Mouse (Mus musculus) cerebellum, postnatal 14 days (tissue): ENCODE measurements around the gene Sorl1.
A peak's percentile ranks its signal among the peaks of the same experiment; 100 is the strongest.
"Not testable (repeated sequence)": the region's sequence is repeated elsewhere in the genome, so short reads cannot be mapped to it uniquely, and the experiment has no call there.

Experiments used
- DNase-seq, 2 experiments: peaks; one replicate each; pipeline ENCODE4 v3.0.0; 2021; ENCODE audit warnings: mixed read lengths in 2 of 2

Gene Sorl1

DNA sequence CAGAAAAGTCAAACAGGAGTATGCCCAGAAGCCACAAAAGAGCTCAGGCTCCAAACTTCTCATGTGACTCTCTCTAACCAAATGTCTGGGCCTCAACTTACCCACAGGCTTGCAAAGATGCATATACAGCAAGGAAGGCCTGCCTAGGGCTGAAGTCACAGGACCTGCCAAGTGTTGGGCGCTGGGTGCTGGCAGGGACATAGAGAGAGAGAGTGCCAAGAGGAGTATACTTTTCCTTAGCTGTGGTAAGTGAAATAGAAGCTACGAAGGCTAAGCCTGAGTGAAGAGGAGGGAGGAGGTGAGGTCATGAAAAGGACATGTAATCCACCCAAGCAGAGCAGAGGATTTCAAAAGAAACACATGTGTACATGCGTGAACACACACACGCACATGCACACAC is 32.5 kb downstream of the Sorl1 start:
- DNase-seq: no peak

- no peak for DNase-seq
These were observed 36.2 kb downstream of the Sorl1 start for GRCm38 (mm10) chr9:42087921-42088320.

GRCm38 (mm10) chr9:42085970-42086369 is 38.1 kb downstream of the Sorl1 start:
- DNase-seq: no peak

- no peak for DNase-seq
These were observed 40.4 kb downstream of the Sorl1 start for GRCm38 (mm10) chr9:42083661-42084067.

GRCm38 (mm10) chr9:42081681-42082530 is 42.2 kb downstream of the Sorl1 start:
- peak; percentile 83 to 85 for DNase-seq

- no peak for DNase-seq
These were observed 43.4 kb downstream of the Sorl1 start for GRCm38 (mm10) chr9:42080671-42081070.

DNA sequence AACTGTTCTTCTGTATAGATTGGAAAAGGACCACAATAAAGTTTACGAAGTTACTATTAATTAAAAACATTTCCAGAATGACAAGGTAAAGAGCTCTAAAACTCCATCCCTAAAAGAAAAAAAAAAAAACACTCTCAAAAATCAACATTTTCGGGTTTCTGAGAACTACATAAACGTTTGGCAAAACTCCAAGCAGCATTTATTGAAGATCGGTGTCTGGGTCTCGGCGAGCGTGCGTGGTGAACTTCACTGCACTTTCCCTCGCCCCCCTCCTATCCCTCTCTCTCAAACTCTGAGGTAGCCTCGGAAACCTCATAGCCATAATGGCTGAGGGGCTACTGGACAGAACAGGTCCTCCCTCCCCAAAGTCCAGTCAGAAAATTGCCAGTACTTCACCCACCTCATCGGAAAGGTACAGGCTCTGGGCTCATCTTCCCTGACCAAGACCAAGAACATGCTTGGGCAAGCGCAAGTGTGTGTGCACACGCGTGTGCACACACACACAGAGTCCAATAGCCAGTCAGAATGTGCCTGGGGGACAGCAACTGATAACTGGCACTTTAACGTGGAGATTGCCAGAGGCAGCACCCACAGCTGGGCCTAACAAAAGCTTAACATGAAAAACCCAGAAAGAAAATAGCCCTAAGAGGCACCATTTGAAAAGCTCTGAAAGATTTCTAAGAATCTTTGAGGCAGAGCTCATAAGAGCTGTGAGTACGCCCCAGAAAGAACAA is 46.8 kb downstream of the Sorl1 start:
- DNase-seq: no peak

- DNase-seq: no peak
These were observed 47.7 kb downstream of the Sorl1 start for GRCm38 (mm10) chr9:42076256-42076849.

GRCm38 (mm10) chr9:42075241-42075640 is 48.9 kb downstream of the Sorl1 start:
- DNase-seq: no peak

- peak; percentile 62 to 63 for DNase-seq
These were observed 52.1 kb downstream of the Sorl1 start for GRCm38 (mm10) chr9:42072010-42072409.

- DNase-seq: no peak
These were observed 53.2 kb downstream of the Sorl1 start for GRCm38 (mm10) chr9:42070856-42071255.

- DNase-seq: no peak
These were observed 54.6 kb downstream of the Sorl1 start for GRCm38 (mm10) chr9:42069471-42069870.

DNA sequence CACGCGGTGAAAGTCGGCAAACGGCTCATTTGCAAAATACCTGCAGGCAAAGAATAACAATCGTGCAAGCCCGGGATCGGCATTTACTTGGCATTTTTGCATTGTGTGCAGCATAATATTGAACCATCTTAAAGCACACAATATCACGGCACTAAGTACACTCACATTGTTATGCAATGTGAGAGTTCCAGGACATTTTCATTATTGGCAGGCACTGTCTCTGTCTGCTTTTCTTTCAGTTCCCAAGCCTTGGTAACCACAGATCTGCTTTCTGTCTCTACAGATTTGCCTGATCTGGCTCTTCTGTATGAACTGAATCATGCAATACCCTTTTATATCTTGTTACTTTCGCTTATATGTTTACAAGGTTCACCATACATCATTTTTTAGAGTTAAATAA is 56.1 kb downstream of the Sorl1 start:
- DNase-seq: no peak

- DNase-seq: no peak
These were observed 58.3 kb downstream of the Sorl1 start for GRCm38 (mm10) chr9:42065756-42066155.

- DNase-seq: no peak
These were observed 60.7 kb downstream of the Sorl1 start for GRCm38 (mm10) chr9:42063391-42063790.

DNA sequence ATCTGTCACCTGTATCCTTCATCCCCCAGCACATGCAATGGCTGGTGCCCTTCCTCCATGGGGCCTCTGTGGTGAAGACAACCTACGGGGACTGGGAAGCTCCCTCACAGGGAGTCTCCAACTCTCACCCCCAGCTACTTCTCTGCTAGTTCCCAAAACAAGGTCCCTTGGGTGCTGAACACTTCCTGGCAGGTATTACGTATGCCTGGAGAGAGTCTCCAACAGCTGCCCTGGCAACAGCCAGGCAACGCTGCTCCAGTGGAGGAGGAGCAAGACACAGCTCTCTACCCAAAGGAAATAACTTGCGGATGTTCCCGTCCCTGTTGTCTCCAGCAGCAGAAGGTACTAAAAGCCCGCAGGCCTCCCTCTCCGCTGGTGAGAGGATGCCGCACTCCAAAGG is 61.8 kb downstream of the Sorl1 start:
- no peak for DNase-seq

DNA sequence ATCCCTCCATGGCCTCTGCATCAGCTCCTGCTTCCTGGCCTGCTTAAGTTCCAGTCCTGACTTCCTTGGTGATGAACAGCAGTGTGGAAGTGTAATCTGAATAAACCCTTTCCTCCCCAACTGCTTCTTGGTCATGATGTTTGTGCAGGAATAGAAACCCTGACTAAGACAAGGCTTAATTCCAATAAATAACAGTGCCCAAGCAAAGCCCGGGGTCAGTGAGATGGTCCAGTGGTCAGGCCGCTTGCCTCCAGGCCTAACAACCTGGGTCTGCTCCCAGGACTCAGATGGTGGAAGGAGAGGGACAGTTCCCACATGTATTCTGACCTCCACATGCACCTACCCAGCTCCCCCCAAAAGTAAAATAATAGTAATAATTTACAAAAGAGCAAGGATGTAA is 65.1 kb downstream of the Sorl1 start:
- DNase-seq: not testable (repeated sequence)

DNA sequence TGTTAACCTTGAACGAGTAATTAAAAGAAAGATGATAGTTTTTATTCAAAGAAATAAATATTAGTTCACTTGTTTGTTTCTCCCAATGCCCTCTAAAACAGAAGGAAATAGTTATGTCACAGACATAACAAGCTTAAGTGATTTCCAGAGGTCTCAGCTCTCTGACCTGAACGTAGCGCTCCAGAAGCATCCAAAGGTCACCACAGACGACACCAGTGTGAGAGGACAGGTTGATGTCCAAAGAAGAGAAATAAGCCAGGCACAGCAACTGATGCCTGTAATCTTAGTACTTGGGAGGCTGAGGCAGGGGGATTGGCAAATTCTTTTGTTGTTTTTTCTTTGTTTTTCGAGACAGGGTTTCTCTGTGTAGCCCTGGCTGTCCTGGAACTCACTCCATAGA is 67.5 kb downstream of the Sorl1 start:
- no peak for DNase-seq

DNA sequence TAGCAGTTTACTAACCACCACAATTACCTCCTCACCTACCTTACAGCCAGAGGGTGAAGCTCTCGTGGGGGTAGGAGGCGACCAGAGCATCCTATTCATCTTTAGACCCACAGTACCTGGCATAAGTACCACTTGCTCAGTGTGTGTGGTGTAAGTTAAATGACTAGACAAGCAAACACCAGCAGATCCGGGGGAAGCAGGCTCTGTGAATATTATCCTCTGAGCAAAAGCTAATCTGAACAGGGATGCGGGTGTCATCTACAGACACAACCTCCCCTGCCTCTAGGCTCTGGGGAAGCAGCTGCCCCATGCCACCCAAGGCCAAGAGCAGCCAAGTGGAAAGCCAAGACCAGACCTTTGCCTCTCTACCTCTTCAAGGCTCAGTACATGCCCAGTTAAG is 68.7 kb downstream of the Sorl1 start:
- DNase-seq: peak; percentile 54 to 65

GRCm38 (mm10) chr9:42054339-42055272 is 69.5 kb downstream of the Sorl1 start:
- peak; percentile 93 to 95 for DNase-seq

DNA sequence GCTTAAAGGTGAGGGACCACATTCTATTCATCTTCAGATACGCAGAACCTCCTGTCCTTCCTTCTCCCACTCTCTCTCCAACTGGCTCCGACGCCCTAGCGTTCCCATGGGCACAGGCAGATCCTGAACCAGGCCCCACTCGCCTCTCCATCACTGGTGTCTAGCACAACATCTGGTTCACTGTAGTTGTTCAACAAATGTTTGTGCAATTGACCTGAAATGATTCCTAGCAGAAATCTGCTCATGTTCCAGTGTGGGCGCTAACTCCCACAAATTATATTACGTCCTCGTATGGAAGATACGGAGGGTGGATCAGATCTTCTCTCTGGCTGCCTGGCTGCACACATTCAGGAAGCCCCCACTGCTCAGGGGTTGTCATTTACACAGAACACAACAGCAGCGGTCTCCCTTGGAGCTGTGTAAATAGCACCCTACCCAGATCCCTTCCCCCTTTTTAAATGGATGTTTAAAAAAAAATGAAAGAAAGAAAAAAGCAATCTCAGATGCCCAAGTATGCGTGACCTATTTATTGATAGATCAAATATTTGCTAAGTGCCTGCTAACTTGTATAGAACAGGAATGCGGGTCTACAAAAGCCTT is 70.4 kb downstream of the Sorl1 start:
- DNase-seq: no peak

DNA sequence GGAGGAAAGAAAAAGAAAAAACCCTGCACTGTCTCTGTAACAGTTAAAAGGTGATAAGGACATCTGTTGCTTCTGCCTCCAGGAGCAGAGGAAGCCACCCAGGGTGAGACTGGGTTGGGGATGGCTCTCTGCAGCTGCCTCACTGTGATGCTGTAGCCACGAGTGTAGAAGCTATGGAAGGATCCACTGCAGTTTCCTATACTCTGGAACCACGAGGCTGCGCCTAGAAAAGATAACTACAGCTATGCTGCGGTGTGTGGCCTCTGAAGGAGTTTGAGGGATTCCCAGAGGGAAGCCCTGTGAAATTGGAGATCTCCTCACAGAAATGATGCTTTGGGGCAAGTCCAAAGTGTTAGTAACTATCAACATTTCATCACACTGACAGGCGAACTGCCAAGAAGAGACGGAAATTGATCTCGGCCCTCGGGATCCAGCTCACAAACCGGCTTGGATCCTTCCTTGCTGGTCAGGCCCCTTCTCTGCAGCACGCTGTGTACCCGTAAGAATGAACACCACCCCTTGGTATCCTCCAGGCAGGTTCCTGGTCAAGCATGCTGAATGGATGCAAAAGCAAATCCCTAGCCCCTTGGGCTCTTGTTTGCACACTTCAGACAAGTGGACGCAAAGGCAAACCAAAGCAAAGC is 71.3 kb downstream of the Sorl1 start:
- no peak for DNase-seq
